Mouse (Mus musculus): ENCODE measurements at regions not wholly inside any gene's neighbourhood (a gene's known extent, or its start where the extent isn't known, plus 50 kb on each side); places are given as distances from the start of the nearest gene placed in this dataset.

- H3K27ac ChIP-seq (ENCODE audit: insufficient read depth, low read depth) = no peak overlapping the region
- H3K9me3 ChIP-seq (replicated peaks; ENCODE audit: low read length) = peaks cover 68% of the 10 kb centered on the region
- no peak overlapping the region for H3K4me3 ChIP-seq (replicated peaks in 1 of 3; ENCODE audit: low read depth in 2 of 3, low read length in 2 of 3, poor library complexity in 1 of 3)
- dilution Hi-C loops (cut with MboI; ENCODE audit: extremely low pct_ligation_motif_present, extremely low pct_unique_long_range_greater_than_20kb, low sequenced_read_pairs) (no loop called here), in situ Hi-C loops (cut with MboI; ENCODE audit: low pct_ligation_motif_present, low pct_unique_long_range_greater_than_20kb, low sequenced_read_pairs) (no loop called here)
- no peaks in the 10 kb centered on the region for H3K4me1 ChIP-seq (ENCODE audit: control insufficient read depth in 1 of 2, insufficient read depth in 2 of 2)
- H3K27me3 ChIP-seq (replicated peaks) = no peaks in the 10 kb centered on the region
- no peak overlapping the region for H3K9ac ChIP-seq (ENCODE audit: insufficient read depth, low read depth)
- no peaks in the 10 kb centered on the region for H3K36me3 ChIP-seq (replicated peaks in 1 of 2; ENCODE audit: control insufficient read depth in 1 of 2, insufficient read depth in 1 of 2, low read length in 1 of 2)
- no peak for TF ChIP-seq EP300 (IDR thresholded peaks at IDR 0.05; ENCODE audit: low read length)
- no peak for TF ChIP-seq ZC3H11A (IDR thresholded peaks at IDR 0.05; ENCODE audit: low read depth, low read length)
- TF ChIP-seq SIN3A (IDR thresholded peaks at IDR 0.05; ENCODE audit: low read length) = no peak
- no peak for TF ChIP-seq RCOR1 (conservative IDR thresholded peaks at IDR 0.05; ENCODE audit: low read depth, low read length)
- TF ChIP-seq NELFE (IDR thresholded peaks at IDR 0.05; ENCODE audit: low read depth, low read length) = no peak
- TF ChIP-seq MYC (IDR thresholded peaks at IDR 0.05; ENCODE audit: low read depth, low read length) = no peak
- no peak for TF ChIP-seq TBP (conservative IDR thresholded peaks at IDR 0.05; ENCODE audit: low read depth, low read length)
- no peak for TF ChIP-seq ELF1 (IDR thresholded peaks at IDR 0.05; ENCODE audit: low read depth, low read length)
- no peak for TF ChIP-seq RAD21 (IDR thresholded peaks at IDR 0.05; ENCODE audit: low read depth, low read length)
- TF ChIP-seq MAFK (IDR thresholded peaks at IDR 0.05; ENCODE audit: insufficient replicate concordance, low read length) = no peak
- no peak for TF ChIP-seq E2F4 (IDR thresholded peaks at IDR 0.05; ENCODE audit: insufficient replicate concordance, low read depth, low read length)
- TF ChIP-seq PAX5 (IDR thresholded peaks at IDR 0.05; ENCODE audit: low read length) = no peak
- TF ChIP-seq USF2 (conservative IDR thresholded peaks at IDR 0.05; ENCODE audit: low read depth, low read length) = no peak
- no peak for DNase-seq (ENCODE audit: extremely low read depth)
- H3K79me2 ChIP-seq (replicated peaks; ENCODE audit: control insufficient read depth, extremely low read depth, insufficient read depth, poor library complexity, severe bottlenecking) = no peaks in the 10 kb centered on the region
- H3K4me2 ChIP-seq (ENCODE audit: insufficient read depth, low read depth, poor library complexity, severe bottlenecking) = no peak overlapping the region
These were observed 415.4 kb downstream of the Med10 start for GRCm38 (mm10) chr13:70217429-70218133.

DNA sequence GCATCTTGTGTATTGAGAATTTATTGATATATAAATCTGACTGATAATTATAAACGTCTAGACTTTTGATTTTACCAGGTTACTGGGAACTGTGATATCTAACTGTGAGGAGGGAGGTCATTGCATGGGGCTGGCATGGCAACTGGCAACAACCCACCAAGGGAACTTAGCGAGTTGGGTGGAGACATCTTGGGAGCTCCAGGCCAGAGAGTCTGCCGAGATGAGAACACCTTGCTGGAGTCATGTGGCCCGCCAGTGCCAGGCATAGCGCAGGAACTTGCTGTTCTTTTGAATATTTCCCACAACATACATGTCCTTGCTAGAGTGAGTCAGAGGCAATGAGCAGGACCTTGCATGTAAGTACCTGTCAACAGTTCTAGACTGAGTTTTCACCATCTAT, 413.9 kb downstream of the Ice1 start:
- Histone ChIP-seq H3K9ac (ENCODE audit: insufficient read depth, low read depth) (no peak overlapping the region), H3K4me2 (ENCODE audit: insufficient read depth, low read depth, poor library complexity, severe bottlenecking) (no peak overlapping the region), H3K27ac (ENCODE audit: insufficient read depth, low read depth) (no peak overlapping the region), H3K79me2 (replicated peaks; ENCODE audit: control insufficient read depth, extremely low read depth, insufficient read depth, poor library complexity, severe bottlenecking) (no peaks in the 10 kb centered on the region), H3K27me3 (replicated peaks) (no peaks in the 10 kb centered on the region), H3K4me3 (replicated peaks in 1 of 3; ENCODE audit: low read depth in 2 of 3, low read length in 2 of 3, poor library complexity in 1 of 3) (no peak overlapping the region), H3K4me1 (ENCODE audit: control insufficient read depth in 1 of 2, insufficient read depth in 2 of 2) (no peaks in the 10 kb centered on the region), H3K36me3 (replicated peaks in 1 of 2; ENCODE audit: control insufficient read depth in 1 of 2, insufficient read depth in 1 of 2, low read length in 1 of 2) (no peaks in the 10 kb centered on the region), H3K9me3 (replicated peaks; ENCODE audit: low read length) (peaks cover 65% of the 10 kb centered on the region)
- dilution Hi-C loops (cut with MboI; ENCODE audit: extremely low pct_ligation_motif_present, extremely low pct_unique_long_range_greater_than_20kb, low sequenced_read_pairs) = no loop called here
- in situ Hi-C loops (cut with MboI; ENCODE audit: low pct_ligation_motif_present, low pct_unique_long_range_greater_than_20kb, low sequenced_read_pairs) = no loop called here
- no peak for TF ChIP-seq MEF2A (IDR thresholded peaks at IDR 0.05; ENCODE audit: borderline replicate concordance, low read depth, low read length)
- TF ChIP-seq ZMIZ1 (IDR thresholded peaks at IDR 0.05; ENCODE audit: low read depth, low read length) = no peak
- TF ChIP-seq MYC (IDR thresholded peaks at IDR 0.05; ENCODE audit: low read depth, low read length) = no peak
- no peak for TF ChIP-seq SIN3A (IDR thresholded peaks at IDR 0.05; ENCODE audit: low read length)
- TF ChIP-seq CHD1 (IDR thresholded peaks at IDR 0.05; ENCODE audit: low read depth, low read length) = no peak
- no peak for TF ChIP-seq ZNF384 (IDR thresholded peaks at IDR 0.05; ENCODE audit: low read depth, low read length)
- TF ChIP-seq NRF1 (IDR thresholded peaks at IDR 0.05; ENCODE audit: low read depth, low read length) = no peak
- no peak for TF ChIP-seq POLR2AphosphoS2 (IDR thresholded peaks at IDR 0.05; ENCODE audit: low read depth, low read length)
- no peak for TF ChIP-seq MXI1 (IDR thresholded peaks at IDR 0.05; ENCODE audit: low read depth, low read length)
- no peak for TF ChIP-seq E2F4 (IDR thresholded peaks at IDR 0.05; ENCODE audit: insufficient replicate concordance, low read depth, low read length)
- no peak for TF ChIP-seq JUND (conservative IDR thresholded peaks at IDR 0.05; ENCODE audit: low read depth, low read length)
- TF ChIP-seq MAX (IDR thresholded peaks at IDR 0.05; ENCODE audit: low read length) = no peak
- TF ChIP-seq JUN (IDR thresholded peaks at IDR 0.05; ENCODE audit: insufficient read depth, low read depth, low read length) = no peak
- no peak for TF ChIP-seq ELF1 (IDR thresholded peaks at IDR 0.05; ENCODE audit: low read depth, low read length)
- TF ChIP-seq POLR2A (IDR thresholded peaks at IDR 0.05; ENCODE audit: low read depth, low read length) = no peak
- no peak for TF ChIP-seq MAFK (IDR thresholded peaks at IDR 0.05; ENCODE audit: insufficient replicate concordance, low read length)
- no peak for DNase-seq (ENCODE audit: extremely low read depth)
